Mouse (Mus musculus): Measurements from ENCODE around the gene Cd47. TPM values are rescaled to one million over a fixed set of nuclear protein-coding genes. Genes with fewer than 3 reads are reported as not detected.
A peak's percentile ranks its signal among the peaks of the same experiment; 100 is the strongest.

The Cd47 gene
- polyA plus RNA-seq, 1 experiment from 2014 or later, result 61.4 TPM

- Histone ChIP-seq H3K27ac (no peak overlapping the region), H3K4me2 (no peak overlapping the region), H3K9ac (no peak overlapping the region), H3K9me3 (no peaks in the 10 kb centered on the region), H3K4me1 (no peaks in the 10 kb centered on the region), H3K27me3 (no peaks in the 10 kb centered on the region), H3K36me3 (replicated peaks) (no peaks in the 10 kb centered on the region), H3K4me3 (replicated peaks) (no peak overlapping the region)
- 48% methylated on average over 1 of the region's 1 CpGs for WGBS
- ATAC-seq (ENCODE audit: low FRiP score), result no peak
Measured at GRCm38 (mm10) chr16:49848651-49849050, 48.3 kb downstream of the Cd47 start.

- Histone ChIP-seq H3K4me2 (no peak overlapping the region), H3K4me1 (peaks cover 15% of the 10 kb centered on the region), H3K4me3 (replicated peaks) (no peak overlapping the region), H3K9ac (no peak overlapping the region), H3K36me3 (replicated peaks) (no peaks in the 10 kb centered on the region), H3K27me3 (no peaks in the 10 kb centered on the region), H3K27ac (no peak overlapping the region), H3K9me3 (no peaks in the 10 kb centered on the region)
- WGBS, result 89% methylated on average over 3 of the region's 3 CpGs
- ATAC-seq (ENCODE audit: low FRiP score), result no peak
Measured at GRCm38 (mm10) chr16:49852940-49853339, 52.6 kb downstream of the Cd47 start.

- H3K27me3 ChIP-seq, result no peaks in the 10 kb centered on the region
- ATAC-seq (ENCODE audit: low FRiP score), result no peak
- WGBS, result 87% methylated on average over 6 of the region's 6 CpGs
- H3K4me3 ChIP-seq (replicated peaks), result no peak overlapping the region
- no peak overlapping the region for H3K9ac ChIP-seq
- no peaks in the 10 kb centered on the region for H3K9me3 ChIP-seq
- no peak overlapping the region for H3K4me2 ChIP-seq
- H3K4me1 ChIP-seq, result peaks cover 22% of the 10 kb centered on the region
- H3K27ac ChIP-seq, result no peak overlapping the region
- no peaks in the 10 kb centered on the region for H3K36me3 ChIP-seq (replicated peaks)
Measured at GRCm38 (mm10) chr16:49853633-49854032, 53.3 kb downstream of the Cd47 start.

GRCm38 (mm10) chr16:49854194-49854593 is 53.9 kb downstream of the Cd47 start:
- peak overlapping the region; percentile 68; the same call in 1 of the 2 replicates for H3K4me2 ChIP-seq
- no peaks in the 10 kb centered on the region for H3K36me3 ChIP-seq (replicated peaks)
- peaks cover 22% of the 10 kb centered on the region for H3K4me1 ChIP-seq
- no peak overlapping the region for H3K4me3 ChIP-seq (replicated peaks)
- H3K27me3 ChIP-seq, result no peaks in the 10 kb centered on the region
- ATAC-seq (ENCODE audit: low FRiP score), result no peak
- H3K9ac ChIP-seq, result no peak overlapping the region
- H3K9me3 ChIP-seq, result no peaks in the 10 kb centered on the region
- H3K27ac ChIP-seq, result no peak overlapping the region
- 93% methylated on average over 6 of the region's 6 CpGs for WGBS

- peak overlapping the region; percentile 89 for H3K4me3 ChIP-seq (replicated peaks)
- H3K4me1 ChIP-seq, result peaks cover 22% of the 10 kb centered on the region
- no peaks in the 10 kb centered on the region for H3K27me3 ChIP-seq
- ATAC-seq (ENCODE audit: low FRiP score), result peak; percentile 95
- H3K9ac ChIP-seq, result peak overlapping the region; percentile 93
- H3K27ac ChIP-seq, result peak overlapping the region; percentile 98
- 1% methylated on average over 51 of the region's 74 CpGs for WGBS
- no peaks in the 10 kb centered on the region for H3K9me3 ChIP-seq
- peak overlapping the region; percentile 68 for H3K4me2 ChIP-seq
- no peaks in the 10 kb centered on the region for H3K36me3 ChIP-seq (replicated peaks)
Measured at GRCm38 (mm10) chr16:49854931-49855835, 54.9 kb downstream of the Cd47 start.

- Histone ChIP-seq H3K36me3 (replicated peaks) (no peaks in the 10 kb centered on the region), H3K4me2 (peak overlapping the region; percentile 68), H3K4me3 (replicated peaks) (peak overlapping the region; percentile 89), H3K9me3 (no peaks in the 10 kb centered on the region), H3K4me1 (peaks cover 22% of the 10 kb centered on the region), H3K27me3 (no peaks in the 10 kb centered on the region), H3K9ac (peak overlapping the region; percentile 93), H3K27ac (peak overlapping the region; percentile 98)
- WGBS, result under 1% methylated on average over 33 of the region's 39 CpGs
- ATAC-seq (ENCODE audit: low FRiP score), result peak; percentile 86
Measured at GRCm38 (mm10) chr16:49855836-49856503, 55.6 kb downstream of the Cd47 start.

GRCm38 (mm10) chr16:49856661-49857060 is 56.3 kb downstream of the Cd47 start:
- Histone ChIP-seq H3K27me3 (no peaks in the 10 kb centered on the region), H3K4me1 (peaks cover 22% of the 10 kb centered on the region), H3K9ac (peak overlapping the region; percentile 93), H3K36me3 (replicated peaks) (no peaks in the 10 kb centered on the region), H3K9me3 (no peaks in the 10 kb centered on the region), H3K4me3 (replicated peaks) (peak overlapping the region; percentile 89), H3K4me2 (peak overlapping the region; percentile 68), H3K27ac (no peak overlapping the region)
- WGBS, result 21% methylated on average over 8 of the region's 8 CpGs
- ATAC-seq (ENCODE audit: low FRiP score), result no peak

GRCm38 (mm10) chr16:49857504-49858160 is 57.3 kb downstream of the Cd47 start:
- H3K27ac ChIP-seq, result no peak overlapping the region
- 54% methylated on average over 8 of the region's 8 CpGs for WGBS

GRCm38 (mm10) chr16:49858161-49858906 is 58.0 kb downstream of the Cd47 start:
- Histone ChIP-seq H3K4me2 (no peak overlapping the region), H3K9me3 (no peaks in the 10 kb centered on the region), H3K36me3 (replicated peaks) (no peaks in the 10 kb centered on the region), H3K4me1 (peaks cover 22% of the 10 kb centered on the region), H3K27ac (no peak overlapping the region), H3K27me3 (no peaks in the 10 kb centered on the region), H3K9ac (no peak overlapping the region), H3K4me3 (replicated peaks) (no peak overlapping the region)
- ATAC-seq (ENCODE audit: low FRiP score), result no peak
- WGBS, result 82% methylated on average over 9 of the region's 9 CpGs

More at GRCm38 (mm10) chr16:49857504-49858160, 57.3 kb downstream of the Cd47 start:
- Histone ChIP-seq H3K4me1 (peaks cover 22% of the 10 kb centered on the region), H3K4me2 (peak overlapping the region; percentile 38), H3K9me3 (no peaks in the 10 kb centered on the region), H3K4me3 (replicated peaks) (peak overlapping the region; percentile 5; the same call in 1 of the 2 replicates), H3K36me3 (replicated peaks) (no peaks in the 10 kb centered on the region), H3K27me3 (no peaks in the 10 kb centered on the region), H3K9ac (no peak overlapping the region)
- no peak for ATAC-seq (ENCODE audit: low FRiP score)

- peaks cover 22% of the 10 kb centered on the region for H3K4me1 ChIP-seq
- no peak overlapping the region for H3K9ac ChIP-seq
- no peak overlapping the region for H3K4me2 ChIP-seq
- H3K36me3 ChIP-seq (replicated peaks), result no peaks in the 10 kb centered on the region
- H3K9me3 ChIP-seq, result no peaks in the 10 kb centered on the region
- no peak overlapping the region for H3K4me3 ChIP-seq (replicated peaks)
- no peak overlapping the region for H3K27ac ChIP-seq
- ATAC-seq (ENCODE audit: low FRiP score), result no peak
- WGBS, result 87% methylated on average over 4 of the region's 4 CpGs
- H3K27me3 ChIP-seq, result no peaks in the 10 kb centered on the region
Measured at GRCm38 (mm10) chr16:49858907-49859853, 58.8 kb downstream of the Cd47 start.

- Histone ChIP-seq H3K27me3 (no peaks in the 10 kb centered on the region), H3K36me3 (replicated peaks) (no peaks in the 10 kb centered on the region), H3K27ac (no peak overlapping the region), H3K4me1 (peaks cover 12% of the 10 kb centered on the region), H3K4me3 (replicated peaks) (no peak overlapping the region), H3K4me2 (no peak overlapping the region), H3K9me3 (peaks cover 5% of the 10 kb centered on the region; the same call in 1 of the 2 replicates), H3K9ac (no peak overlapping the region)
- WGBS, result 100% methylated on average over 1 of the region's 1 CpGs
- no peak for ATAC-seq (ENCODE audit: low FRiP score)
Measured at GRCm38 (mm10) chr16:49861986-49862385, 61.7 kb downstream of the Cd47 start.
